Mouse (Mus musculus): Measurements from ENCODE around the gene Frmd4b. TPM values are rescaled to one million over a fixed set of nuclear protein-coding genes. Genes with fewer than 3 reads are reported as not detected.

The Frmd4b gene
- polyA plus RNA-seq (2015; fragmentation: Nextera tagmentation; extraction: Ambion mirVana), result 12.1 and 13.8 TPM in 2 replicates

DNA sequence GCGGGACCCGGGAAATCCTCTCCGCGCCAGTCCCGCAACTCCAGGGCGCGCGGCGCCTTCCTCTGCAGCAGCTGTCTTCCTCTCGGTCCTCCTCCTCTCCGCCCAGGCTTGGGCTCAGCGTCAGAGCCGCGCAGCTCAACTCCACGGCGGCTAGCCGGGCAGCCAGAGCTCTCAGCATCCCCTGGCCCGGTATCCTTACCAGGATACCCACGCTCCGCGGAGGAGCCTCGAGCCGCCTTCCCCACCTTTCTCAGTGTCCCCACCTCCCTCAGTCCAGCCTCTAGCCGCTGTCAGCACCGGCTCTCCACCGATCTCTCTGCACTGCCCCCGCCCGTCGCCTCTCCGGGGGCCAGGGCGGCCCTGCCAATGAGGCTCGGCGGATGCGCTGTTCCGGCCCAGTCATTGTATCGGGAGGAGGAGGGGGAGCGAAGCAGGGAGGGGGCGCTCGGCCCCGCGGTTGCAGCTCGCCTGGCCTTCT is at the start of gene Frmd4b:
Gene Frmd4b, minus strand, starts transcription at position 276 of the 478 bp plus-strand sequence.
- Histone ChIP-seq H3K9ac (peak within 1 kb of the TSS; percentile 63), H3K4me2 (peak within 1 kb of the TSS; percentile 98), H3K4me3 (peak within 1 kb of the TSS; percentile 67), H3K4me1 (replicated peaks) (peaks cover 17% of the 10 kb centered on the region), H3K9me3 (replicated peaks) (no peaks in the 10 kb centered on the region), H3K36me3 (no peaks in the 10 kb centered on the region), H3K27ac (peak within 1 kb of the TSS; percentile 62), H3K27me3 (peaks cover 33% of the 10 kb centered on the region)
- ATAC-seq (replicated peaks; ENCODE audit: insufficient number of reproducible peaks, insufficient read depth, low FRiP score, low read depth), result peak; percentile 80
- WGBS, result under 1% methylated on average over 42 of the region's 42 CpGs

- no peak overlapping the region for H3K4me2 ChIP-seq
- H3K9me3 ChIP-seq (replicated peaks), result no peaks in the 10 kb centered on the region
- no peaks in the 10 kb centered on the region for H3K27me3 ChIP-seq
- 34% methylated on average over 2 of the region's 2 CpGs for WGBS
- H3K9ac ChIP-seq, result no peak overlapping the region
- H3K4me1 ChIP-seq (replicated peaks), result no peaks in the 10 kb centered on the region
- ATAC-seq (replicated peaks; ENCODE audit: insufficient number of reproducible peaks, insufficient read depth, low FRiP score, low read depth), result no peak
- no peak overlapping the region for H3K4me3 ChIP-seq
- H3K36me3 ChIP-seq, result no peaks in the 10 kb centered on the region
- H3K27ac ChIP-seq, result no peak overlapping the region
Observed at GRCm38 (mm10) chr6:97666417-97666816, 49.1 kb upstream of the Frmd4b start.

GRCm38 (mm10) chr6:97658921-97659320 is 41.6 kb upstream of the Frmd4b start:
- Histone ChIP-seq H3K36me3 (no peaks in the 10 kb centered on the region), H3K27me3 (no peaks in the 10 kb centered on the region), H3K4me3 (no peak overlapping the region), H3K4me1 (replicated peaks) (no peaks in the 10 kb centered on the region), H3K9me3 (replicated peaks) (no peaks in the 10 kb centered on the region), H3K4me2 (no peak overlapping the region), H3K27ac (no peak overlapping the region), H3K9ac (no peak overlapping the region)
- 79% methylated on average over 6 of the region's 6 CpGs for WGBS
- no peak for ATAC-seq (replicated peaks; ENCODE audit: insufficient number of reproducible peaks, insufficient read depth, low FRiP score, low read depth)

- 78% methylated on average over 3 of the region's 3 CpGs for WGBS
- Histone ChIP-seq H3K36me3 (no peaks in the 10 kb centered on the region), H3K4me3 (no peak overlapping the region), H3K4me1 (replicated peaks) (no peaks in the 10 kb centered on the region), H3K27me3 (no peaks in the 10 kb centered on the region), H3K9me3 (replicated peaks) (no peaks in the 10 kb centered on the region), H3K9ac (no peak overlapping the region), H3K4me2 (no peak overlapping the region), H3K27ac (no peak overlapping the region)
- ATAC-seq (replicated peaks; ENCODE audit: insufficient number of reproducible peaks, insufficient read depth, low FRiP score, low read depth), result no peak
Observed at GRCm38 (mm10) chr6:97655986-97656385, 38.6 kb upstream of the Frmd4b start.

DNA sequence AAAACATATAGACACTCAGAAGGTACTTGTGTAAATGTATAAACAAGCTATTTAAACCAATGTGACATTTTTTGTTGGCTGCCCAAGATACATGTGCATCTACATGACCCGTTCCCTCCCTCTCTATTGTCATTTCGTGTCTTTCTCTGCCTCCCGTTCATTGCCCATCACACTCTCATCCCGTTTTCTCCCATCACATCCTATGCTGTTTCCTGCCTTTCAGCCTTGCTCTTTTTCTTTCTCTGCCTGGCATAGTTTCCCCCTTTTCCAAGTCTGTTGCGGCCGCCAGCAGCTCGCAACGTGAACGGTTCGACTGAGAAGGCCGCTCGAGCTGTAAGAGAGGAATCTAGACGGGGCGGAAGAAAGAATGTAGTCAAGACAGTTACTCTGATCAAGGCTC is 30.2 kb upstream of the Frmd4b start:
- Histone ChIP-seq H3K4me2 (no peak overlapping the region), H3K9me3 (replicated peaks) (no peaks in the 10 kb centered on the region), H3K36me3 (no peaks in the 10 kb centered on the region), H3K4me3 (no peak overlapping the region), H3K4me1 (replicated peaks) (no peaks in the 10 kb centered on the region), H3K27ac (no peak overlapping the region), H3K27me3 (no peaks in the 10 kb centered on the region), H3K9ac (no peak overlapping the region)
- ATAC-seq (replicated peaks; ENCODE audit: insufficient number of reproducible peaks, insufficient read depth, low FRiP score, low read depth), result no peak
- 92% methylated on average over 14 of the region's 14 CpGs for WGBS

GRCm38 (mm10) chr6:97623330-97623729 is 6.0 kb upstream of the Frmd4b start:
- WGBS, result 62% methylated on average over 9 of the region's 9 CpGs

GRCm38 (mm10) chr6:97622236-97622635 is 4.9 kb upstream of the Frmd4b start:
- no peak for ATAC-seq (replicated peaks; ENCODE audit: insufficient number of reproducible peaks, insufficient read depth, low FRiP score, low read depth)
- peaks cover 6% of the 10 kb centered on the region for H3K4me1 ChIP-seq (replicated peaks)
- no peaks in the 10 kb centered on the region for H3K36me3 ChIP-seq
- H3K9ac ChIP-seq, result no peak overlapping the region
- H3K27ac ChIP-seq, result no peak overlapping the region
- no peak overlapping the region for H3K4me2 ChIP-seq
- peaks cover 13% of the 10 kb centered on the region for H3K27me3 ChIP-seq
- 50% methylated on average over 5 of the region's 5 CpGs for WGBS
- no peaks in the 10 kb centered on the region for H3K9me3 ChIP-seq (replicated peaks)
- no peak overlapping the region for H3K4me3 ChIP-seq

More at GRCm38 (mm10) chr6:97623330-97623729, 6.0 kb upstream of the Frmd4b start:
- no peaks in the 10 kb centered on the region for H3K4me1 ChIP-seq (replicated peaks)
- no peak overlapping the region for H3K9ac ChIP-seq
- H3K27me3 ChIP-seq, result peaks cover 5% of the 10 kb centered on the region; the same call in 1 of the 2 replicates
- H3K4me3 ChIP-seq, result no peak overlapping the region
- H3K27ac ChIP-seq, result no peak overlapping the region
- H3K36me3 ChIP-seq, result no peaks in the 10 kb centered on the region
- no peak for ATAC-seq (replicated peaks; ENCODE audit: insufficient number of reproducible peaks, insufficient read depth, low FRiP score, low read depth)
- H3K4me2 ChIP-seq, result no peak overlapping the region
- H3K9me3 ChIP-seq (replicated peaks), result no peaks in the 10 kb centered on the region

- Histone ChIP-seq H3K27me3 (peaks cover 33% of the 10 kb centered on the region), H3K4me3 (peak overlapping the region; percentile 67), H3K27ac (no peak overlapping the region), H3K4me2 (peak overlapping the region; percentile 98), H3K9ac (peak overlapping the region; percentile 63), H3K36me3 (no peaks in the 10 kb centered on the region), H3K4me1 (replicated peaks) (peaks cover 17% of the 10 kb centered on the region), H3K9me3 (replicated peaks) (no peaks in the 10 kb centered on the region)
- WGBS, result 22% methylated on average over 7 of the region's 7 CpGs
- no peak for ATAC-seq (replicated peaks; ENCODE audit: insufficient number of reproducible peaks, insufficient read depth, low FRiP score, low read depth)
Observed at GRCm38 (mm10) chr6:97617774-97618173, 433 bp upstream of the Frmd4b start.

DNA sequence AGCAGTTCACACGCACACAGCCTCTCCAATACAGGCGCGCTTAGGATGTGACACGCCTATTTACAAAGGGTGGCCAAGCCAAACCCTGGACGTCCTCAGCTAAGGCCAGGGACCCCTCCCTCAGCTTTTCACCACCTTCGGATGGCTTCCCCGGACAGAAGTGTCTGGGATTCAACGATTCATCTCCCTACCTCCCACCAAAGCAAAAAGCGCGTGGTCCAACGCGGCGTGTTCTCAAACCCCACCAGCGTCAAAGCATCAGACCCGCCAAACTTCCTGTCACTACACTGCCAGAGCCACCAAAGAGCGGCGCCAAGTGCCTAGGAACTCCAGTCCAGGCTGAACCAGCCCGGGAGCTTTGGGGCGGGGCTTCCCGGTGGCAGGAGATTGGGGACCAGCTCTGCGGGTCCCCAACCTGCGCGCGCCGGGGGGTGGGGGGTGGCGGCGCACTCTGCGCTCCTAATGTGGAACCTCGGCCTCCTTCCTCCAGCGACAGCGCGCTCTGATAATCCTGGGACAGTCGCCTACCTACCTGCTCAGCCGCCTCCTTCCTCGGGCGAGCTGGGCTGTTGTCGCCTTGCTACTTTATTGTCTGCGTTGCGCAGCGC is 579 bp downstream of the Frmd4b start:
- peak overlapping the region; percentile 63 for H3K9ac ChIP-seq

DNA sequence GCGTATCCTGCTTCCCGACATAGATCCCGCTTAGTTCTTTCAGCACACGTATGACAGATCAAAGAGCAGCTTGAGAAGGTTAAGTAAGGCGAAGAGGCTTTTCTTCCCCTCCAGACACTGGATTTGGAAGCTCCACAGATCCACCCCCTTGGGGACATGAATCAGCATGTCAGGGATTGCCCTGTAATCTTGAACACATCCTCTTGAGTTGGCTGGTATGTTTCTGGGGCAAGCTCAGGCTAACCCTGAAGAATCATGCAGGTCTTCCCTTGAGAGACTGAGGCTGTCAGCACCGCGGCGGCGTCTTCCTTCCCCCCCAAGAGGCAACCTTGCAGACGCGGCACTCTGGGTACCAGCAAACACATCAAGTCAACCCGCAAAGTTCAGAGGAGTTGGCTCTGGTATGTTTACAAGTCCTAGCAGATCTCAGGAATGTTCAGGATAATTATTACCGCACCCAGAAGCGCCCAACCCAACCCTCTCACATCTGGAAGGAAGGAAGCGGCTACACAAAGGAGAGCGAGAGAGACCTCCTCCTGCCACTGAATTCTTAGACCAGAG is 1.4 kb downstream of the Frmd4b start:
- Histone ChIP-seq H3K36me3 (no peaks in the 10 kb centered on the region), H3K4me1 (replicated peaks) (peaks cover 17% of the 10 kb centered on the region), H3K27me3 (peaks cover 33% of the 10 kb centered on the region), H3K4me3 (peak overlapping the region; percentile 67), H3K4me2 (peak overlapping the region; percentile 98), H3K9ac (0 out of 2 replicates have a peak overlapping the region, but pooled peaks have one; percentile 63), H3K27ac (peak overlapping the region; percentile 62; the same call in 1 of the 2 replicates), H3K9me3 (replicated peaks) (no peaks in the 10 kb centered on the region)
- 4% methylated on average over 16 of the region's 16 CpGs for WGBS
- no peak for ATAC-seq (replicated peaks; ENCODE audit: insufficient number of reproducible peaks, insufficient read depth, low FRiP score, low read depth)

More for the DNA sequence above, 579 bp downstream of the Frmd4b start:
- peak overlapping the region; percentile 62 for H3K27ac ChIP-seq
- H3K9me3 ChIP-seq (replicated peaks), result no peaks in the 10 kb centered on the region
- H3K4me1 ChIP-seq (replicated peaks), result peaks cover 17% of the 10 kb centered on the region
- peaks cover 33% of the 10 kb centered on the region for H3K27me3 ChIP-seq
- WGBS, result under 1% methylated on average over 40 of the region's 40 CpGs
- H3K4me2 ChIP-seq, result peak overlapping the region; percentile 98
- ATAC-seq (replicated peaks; ENCODE audit: insufficient number of reproducible peaks, insufficient read depth, low FRiP score, low read depth), result peak; percentile 64
- H3K36me3 ChIP-seq, result no peaks in the 10 kb centered on the region
- H3K4me3 ChIP-seq, result peak overlapping the region; percentile 67

DNA sequence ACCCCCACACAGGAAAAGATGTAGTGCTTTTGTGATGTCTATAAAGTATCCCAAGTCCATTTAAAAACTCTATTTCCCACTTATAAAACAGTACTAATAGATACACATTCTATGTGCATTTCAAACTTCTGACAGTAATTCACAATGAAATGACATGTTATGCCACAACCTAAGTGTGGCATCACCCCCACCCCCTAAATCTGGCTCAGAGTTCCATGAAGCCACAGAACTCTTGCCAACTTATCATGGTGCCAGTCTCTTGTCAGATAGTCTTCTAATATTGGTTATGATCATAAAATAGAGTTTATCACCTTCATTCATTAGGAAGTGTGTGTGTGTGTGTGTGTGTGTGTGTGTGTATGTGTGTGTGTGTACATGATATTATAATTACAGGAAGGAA is 3.2 kb downstream of the Frmd4b start:
- H3K4me3 ChIP-seq, result no peak overlapping the region
- H3K4me1 ChIP-seq (replicated peaks), result peaks cover 17% of the 10 kb centered on the region
- ATAC-seq (replicated peaks; ENCODE audit: insufficient number of reproducible peaks, insufficient read depth, low FRiP score, low read depth), result no peak
- no peak overlapping the region for H3K27ac ChIP-seq
- H3K36me3 ChIP-seq, result no peaks in the 10 kb centered on the region
- no peaks in the 10 kb centered on the region for H3K9me3 ChIP-seq (replicated peaks)
- no peak overlapping the region for H3K9ac ChIP-seq
- peaks cover 32% of the 10 kb centered on the region for H3K27me3 ChIP-seq
- H3K4me2 ChIP-seq, result no peak overlapping the region

- no peak overlapping the region for H3K9ac ChIP-seq
- no peak overlapping the region for H3K27ac ChIP-seq
- no peak overlapping the region for H3K4me2 ChIP-seq
- WGBS, result 87% methylated on average over 5 of the region's 5 CpGs
- ATAC-seq (replicated peaks; ENCODE audit: insufficient number of reproducible peaks, insufficient read depth, low FRiP score, low read depth), result no peak
- no peak overlapping the region for H3K4me3 ChIP-seq
- peaks cover 26% of the 10 kb centered on the region for H3K27me3 ChIP-seq
- no peaks in the 10 kb centered on the region for H3K36me3 ChIP-seq
- H3K9me3 ChIP-seq (replicated peaks), result no peaks in the 10 kb centered on the region
- peaks cover 16% of the 10 kb centered on the region for H3K4me1 ChIP-seq (replicated peaks)
Observed at GRCm38 (mm10) chr6:97612861-97613260, 4.5 kb downstream of the Frmd4b start.
